Mouse (Mus musculus) G1E (cell line): ENCODE data around the gene Fam126a.

ENCODE experiments used
- CTCF ChIP-seq: IDR thresholded peaks from 2 replicates; pipeline ENCODE4 v1.5.1; 2012; ENCODE audit warnings: low read depth, low read length, inconsistent platforms, mixed read lengths
- GATA1 ChIP-seq: IDR thresholded peaks from 2 replicates; pipeline ENCODE4 v1.6.1; 2012; ENCODE audit warnings: borderline replicate concordance, low read length, inconsistent platforms, mixed read lengths
- GATA2 ChIP-seq: IDR thresholded peaks from 2 replicates; pipeline ENCODE4 v1.6.1; 2012; ENCODE audit warnings: low read depth, low read length, inconsistent platforms, borderline replicate concordance
- POLR2AphosphoS5 ChIP-seq: IDR thresholded peaks from 2 replicates; pipeline ENCODE4 v1.6.1; 2012; ENCODE audit warnings: low read depth, low read length, inconsistent platforms; ENCODE audit not compliant: insufficient replicate concordance
- TAL1 ChIP-seq: conservative IDR thresholded peaks from 2 replicates; pipeline ENCODE4 v1.6.1; 2012; ENCODE audit warnings: low read depth, low read length, inconsistent platforms, mixed read lengths

- TF ChIP-seq CTCF (no peak), POLR2AphosphoS5 (no peak), TAL1 (no peak), GATA2 (no peak), GATA1 (no peak)
These were observed 7.3 kb downstream of the Fam126a start for GRCm38 (mm10) chr5:24023226-24023625.
